Mouse (Mus musculus) embryonic fibroblast, embryonic 13.5 days (primary cell): Measurements from ENCODE around the gene 2810004N23Rik.

Experiments used
- CTCF ChIP-seq: IDR thresholded peaks from 2 replicates; pipeline ENCODE4 v1.5.1; 2011; ENCODE audit warnings: mild to moderate bottlenecking, control low read depth, low read length, moderate library complexity, borderline replicate concordance; ENCODE audit not compliant: insufficient read depth
- POLR2A ChIP-seq: IDR thresholded peaks from 2 replicates; pipeline ENCODE4 v1.6.1; 2011; ENCODE audit warnings: low read depth, mild to moderate bottlenecking, control low read depth, low read length, moderate library complexity

GRCm38 (mm10) chr8:124833430-124834205 lies 29.3 kb downstream of the 2810004N23Rik start:
- TF ChIP-seq POLR2A (no peak), CTCF (no peak)
